In genomic region chr9:16011382-16011781, GRCm38 (mm10) we compare ENCODE assay signal across 25 mouse cellular contexts.
DNase-seq lines count a peak whose midpoint lies in the region; ATAC-seq lines count a peak whose summit lies in the region.
"Had no signal": no experiment of that assay in that cellular context is flagged by ENCODE, and none has a peak within 500 bp of the region (broad histone marks: within the 10 kb centered on the region; RNA-seq: fewer than 3 reads in every experiment).

No protein-coding gene starts in this region.

- H3K4me1 ChIP-seq in forebrain, embryonic 16.5 days (replicated peaks; ENCODE audit: control insufficient read depth, insufficient read depth, low read length): peaks cover 4% of the 10 kb centered on the region; the same call in 1 of the 2 replicates
- peaks cover 5% of the 10 kb centered on the region for H3K4me1 ChIP-seq in forebrain, embryonic 12.5 days
- H3K4me1 ChIP-seq: embryonic facial prominence, embryonic 15.5 days; heart, embryonic 15.5 days; intestine, embryonic 15.5 days had no signal

- ATAC-seq in forebrain, embryonic 16.5 days: peak; percentile 60
- ATAC-seq in forebrain, embryonic 12.5 days (ENCODE audit: low FRiP score): no peak
- ATAC-seq in erythroid progenitor cell, adult 5-6 weeks (replicated peaks; ENCODE audit: low FRiP score, poor library complexity, severe bottlenecking): no peak
- ATAC-seq: activated CD4-positive, CD25-positive, alpha-beta regulatory T cell, adult 4 months; intestine, embryonic 15.5 days; Patski had no signal

- no peak overlapping the region for H3K4me3 ChIP-seq in forebrain, embryonic 16.5 days (replicated peaks; ENCODE audit: low read length)
- H3K4me3 ChIP-seq in forebrain, embryonic 12.5 days (replicated peaks): no peak overlapping the region
- H3K4me3 ChIP-seq: embryonic facial prominence, embryonic 15.5 days; erythroblast, embryonic 14.5 days; heart, adult 2 months; heart, embryonic 15.5 days; hindbrain, embryonic 10.5 days; intestine, embryonic 15.5 days had no signal

- no peak overlapping the region for H3K27ac ChIP-seq in forebrain, embryonic 16.5 days (ENCODE audit: low read length)
- H3K27ac ChIP-seq in forebrain, embryonic 12.5 days: no peak overlapping the region
- H3K27ac ChIP-seq: embryonic facial prominence, embryonic 15.5 days; heart, adult 2 months; heart, embryonic 15.5 days; hindbrain, embryonic 10.5 days; hindbrain, embryonic 14.5 days; intestine, embryonic 15.5 days had no signal

- H3K36me3 ChIP-seq in forebrain, embryonic 16.5 days (ENCODE audit: control insufficient read depth, insufficient read depth): no peaks in the 10 kb centered on the region
- H3K36me3 ChIP-seq in forebrain, embryonic 12.5 days (replicated peaks): no peaks in the 10 kb centered on the region
- H3K36me3 ChIP-seq: embryonic facial prominence, embryonic 15.5 days; heart, embryonic 15.5 days; intestine, embryonic 15.5 days had no signal

- no peak overlapping the region for H3K4me2 ChIP-seq in forebrain, embryonic 16.5 days (ENCODE audit: low read length)
- H3K4me2 ChIP-seq in forebrain, embryonic 12.5 days: no peak overlapping the region
- H3K4me2 ChIP-seq: embryonic facial prominence, embryonic 15.5 days; heart, embryonic 11.5 days; heart, embryonic 15.5 days; hindbrain, embryonic 14.5 days; intestine, embryonic 15.5 days had no signal

- no peaks in the 10 kb centered on the region for H3K27me3 ChIP-seq in forebrain, embryonic 16.5 days (replicated peaks; ENCODE audit: control insufficient read depth, insufficient read depth, low read length)
- peaks cover 4% of the 10 kb centered on the region for H3K27me3 ChIP-seq in forebrain, embryonic 12.5 days
- H3K27me3 ChIP-seq: CH12.LX; embryonic facial prominence, embryonic 15.5 days; heart, embryonic 15.5 days; intestine, embryonic 15.5 days had no signal

- no peaks in the 10 kb centered on the region; the same call in 1 of the 2 replicates for H3K9me3 ChIP-seq in forebrain, embryonic 16.5 days (ENCODE audit: control insufficient read depth, low read length)
- H3K9me3 ChIP-seq in forebrain, embryonic 12.5 days: no peaks in the 10 kb centered on the region
- H3K9me3 ChIP-seq: embryonic facial prominence, embryonic 15.5 days; heart, embryonic 15.5 days; intestine, embryonic 15.5 days had no signal

- peak; percentile 30 to 77 for DNase-seq in layer of hippocampus, adult 18-20 months (ENCODE audit: low spot score in 2 of 2)
- no peak for DNase-seq in layer of hippocampus, postnatal 25 days (ENCODE audit: extremely low spot score in 1 of 2, low spot score in 1 of 2)
- DNase-seq in brain, adult 2 months (ENCODE audit: low read depth, low spot score): peak; percentile 54
- DNase-seq in layer of hippocampus, adult 8-10 months (ENCODE audit: low spot score in 2 of 2): peak; percentile 30 to 46
- DNase-seq in cerebellum, adult 9-11 months: no peak
- DNase-seq: adrenal gland, postnatal 14 days; cerebellum, adult 2 months; cerebellum, postnatal 14 days; embryo, embryonic 11 days; gastrocnemius, postnatal 14 days; heart, adult 2 months; heart, postnatal 14 days had no signal

- 74% methylated on average over 3 of the region's 3 CpGs for WGBS in forebrain, embryonic 16.5 days
- WGBS in forebrain, embryonic 12.5 days: 94% methylated on average over 3 of the region's 3 CpGs

- H3K9ac ChIP-seq in forebrain, embryonic 16.5 days (replicated peaks; ENCODE audit: low read depth, low read length): no peak overlapping the region
- H3K9ac ChIP-seq in forebrain, embryonic 12.5 days: no peak overlapping the region
- H3K9ac ChIP-seq: embryonic facial prominence, embryonic 15.5 days; heart, embryonic 15.5 days; hindbrain, embryonic 14.5 days; intestine, embryonic 15.5 days had no signal

Comparison
In these comparisons a context has a peak if more than half of its experiments do, and no peak if none do; other contexts are left out.
1. DNase-seq: peak in layer of hippocampus, adult 18-20 months (2 of 2), brain, adult 2 months (single experiment) and layer of hippocampus, adult 8-10 months (2 of 2); none in layer of hippocampus, postnatal 25 days (0 of 2) and cerebellum, adult 9-11 months (single experiment).